Mouse (Mus musculus): Measurements from ENCODE around the gene Myl12a.
"Not testable (repeated sequence)": the region's sequence is repeated elsewhere in the genome, so short reads cannot be mapped to it uniquely, and the experiment has no call there.

Myl12a gene

DNA sequence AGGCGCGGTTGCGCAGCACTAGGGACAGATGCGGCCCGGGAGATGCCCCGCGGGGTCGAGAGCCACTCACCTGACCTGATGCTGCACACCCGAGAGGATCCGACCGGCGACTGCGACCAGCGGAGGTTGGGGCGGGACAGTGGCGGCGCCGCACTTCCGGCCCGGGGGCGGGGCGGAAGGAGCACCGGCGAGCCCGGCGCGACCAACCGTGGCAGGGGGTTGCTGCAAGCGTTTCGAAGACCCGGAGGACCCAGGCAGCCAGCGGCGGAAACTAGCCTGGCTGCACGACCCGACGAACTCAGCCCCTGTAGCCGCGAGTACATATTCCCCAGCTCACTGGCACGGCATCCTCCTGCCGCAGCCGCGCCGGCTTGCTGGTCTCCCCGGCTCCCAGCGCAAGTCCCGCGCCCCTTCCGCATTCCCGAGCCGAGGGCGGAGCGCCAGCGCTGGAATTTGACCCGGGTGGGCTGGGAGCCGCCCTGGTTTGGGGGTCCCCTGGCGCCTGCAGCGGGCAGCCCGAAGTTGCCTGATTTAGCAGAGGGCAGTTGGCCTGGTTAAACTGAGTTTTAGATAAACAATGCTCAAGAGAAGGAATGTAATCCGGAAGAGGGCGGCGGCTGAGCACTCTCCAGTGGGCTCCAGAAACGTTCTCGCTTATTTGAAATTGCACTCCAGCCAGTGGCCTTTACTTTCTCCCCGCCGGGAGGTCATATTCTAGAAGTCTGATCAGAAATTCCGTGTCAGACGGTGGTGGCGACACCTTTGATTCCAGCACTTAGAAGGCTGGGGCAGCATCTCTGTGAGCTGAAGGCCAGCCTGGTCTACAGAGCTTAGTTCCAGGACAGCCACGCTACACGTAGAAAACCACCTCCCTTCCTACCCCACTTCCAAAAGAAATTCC, 12.0 kb downstream of the Myl12a start:
- no peak for DNase-seq (ENCODE audit: extremely low read depth, low read depth)

DNA sequence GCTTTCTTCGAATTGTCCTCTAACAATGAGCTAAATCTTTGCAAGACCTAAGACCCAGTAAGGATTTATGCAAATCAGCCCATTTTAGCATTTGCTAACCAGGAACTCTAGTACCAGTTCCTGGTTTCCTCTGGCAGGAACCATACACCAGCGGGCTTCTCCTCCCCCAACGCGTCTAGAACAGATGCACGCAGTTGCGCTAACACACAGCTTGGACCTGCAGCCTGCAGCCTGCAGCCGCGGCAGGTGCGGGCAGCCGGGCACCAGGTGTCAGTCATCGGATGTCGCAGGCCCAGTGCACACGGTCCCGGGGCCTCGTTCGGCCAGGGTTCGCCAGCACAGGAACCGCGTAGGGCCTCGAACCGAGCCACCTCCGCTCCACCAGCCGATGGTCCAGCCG, 12.7 kb downstream of the Myl12a start:
- peak; percentile 58 for DNase-seq (ENCODE audit: extremely low read depth, low read depth)

DNA sequence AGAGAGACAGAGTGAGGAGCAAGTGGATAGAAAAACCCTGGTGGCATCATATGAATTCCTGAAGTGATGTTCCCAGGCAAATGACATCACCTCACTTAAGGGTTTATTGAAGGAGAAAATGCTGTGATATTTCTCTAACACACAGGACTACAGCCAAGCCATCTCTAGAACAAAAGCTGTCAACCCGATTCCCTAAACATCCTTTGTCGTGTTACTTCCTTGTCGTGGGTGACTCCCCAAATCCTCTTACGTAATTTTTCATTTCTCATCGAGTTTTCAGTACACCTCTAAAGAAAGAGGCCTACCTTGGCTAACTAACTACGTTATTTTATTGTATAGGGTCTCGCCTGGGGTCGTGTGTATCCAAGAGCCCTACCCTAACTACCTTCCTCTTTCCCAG, 13.2 kb downstream of the Myl12a start:
- no peak for DNase-seq (ENCODE audit: extremely low read depth, low read depth)

DNA sequence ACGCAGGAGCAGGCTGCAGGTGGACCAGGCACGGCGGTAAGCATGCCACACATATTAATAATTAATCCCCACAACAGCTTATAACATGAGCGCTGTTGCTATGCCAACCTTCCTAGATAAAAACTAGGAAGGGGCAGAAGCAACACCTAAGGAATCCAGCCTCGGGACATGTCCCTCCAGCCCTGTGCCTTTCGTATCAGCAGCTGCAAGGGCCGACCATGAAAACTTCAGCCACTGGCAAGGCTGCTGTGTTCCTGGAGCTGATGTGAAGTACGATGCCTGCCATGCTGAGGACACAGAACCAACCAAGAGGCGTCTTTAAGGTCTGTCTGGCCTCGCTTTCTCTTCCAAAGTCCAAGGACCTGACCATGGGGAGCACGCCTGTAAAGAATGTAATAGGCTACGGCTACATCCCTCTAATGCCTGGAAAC, 14.3 kb downstream of the Myl12a start:
- no peak for DNase-seq (ENCODE audit: extremely low read depth, low read depth)

DNA sequence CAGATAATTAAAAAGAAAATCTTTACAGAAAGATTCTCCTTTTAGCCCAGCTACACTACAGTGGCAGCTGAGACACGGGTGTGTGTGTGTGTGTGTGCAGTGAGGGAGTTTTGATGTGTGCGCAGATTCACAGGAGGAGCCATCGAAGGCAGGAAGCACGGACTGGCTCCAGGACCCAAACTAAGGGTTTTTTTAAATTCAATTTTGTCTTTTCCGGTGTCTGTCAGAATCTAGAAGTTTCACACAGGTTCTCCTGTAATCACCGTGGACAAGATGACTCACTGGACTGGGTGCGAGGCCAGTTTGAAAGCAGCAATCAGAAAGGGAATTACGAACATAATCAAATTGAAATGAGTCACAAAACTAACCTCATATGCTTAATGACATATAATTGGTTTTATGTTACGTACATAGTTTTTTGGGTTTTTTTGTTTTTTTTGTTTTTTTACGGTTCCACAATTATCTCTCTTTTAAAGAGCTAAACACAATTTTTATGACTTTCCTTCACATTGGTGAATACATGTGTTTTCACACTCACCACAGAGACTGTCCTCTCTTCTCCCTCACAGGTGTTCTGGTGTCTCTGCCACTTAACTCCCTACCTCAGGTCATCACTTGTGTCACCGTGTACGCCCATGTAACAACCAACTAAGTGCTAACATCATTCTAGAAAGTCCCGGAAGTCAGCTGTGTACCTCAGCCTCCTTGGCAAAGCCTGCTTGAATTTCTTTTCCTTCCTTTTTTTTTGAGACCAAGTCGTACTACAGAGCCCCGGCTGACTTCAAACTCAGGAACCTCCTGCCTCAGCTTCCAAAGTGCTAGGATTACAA, 15.6 kb downstream of the Myl12a start:
- DNase-seq (ENCODE audit: extremely low read depth, low read depth) = no peak

DNA sequence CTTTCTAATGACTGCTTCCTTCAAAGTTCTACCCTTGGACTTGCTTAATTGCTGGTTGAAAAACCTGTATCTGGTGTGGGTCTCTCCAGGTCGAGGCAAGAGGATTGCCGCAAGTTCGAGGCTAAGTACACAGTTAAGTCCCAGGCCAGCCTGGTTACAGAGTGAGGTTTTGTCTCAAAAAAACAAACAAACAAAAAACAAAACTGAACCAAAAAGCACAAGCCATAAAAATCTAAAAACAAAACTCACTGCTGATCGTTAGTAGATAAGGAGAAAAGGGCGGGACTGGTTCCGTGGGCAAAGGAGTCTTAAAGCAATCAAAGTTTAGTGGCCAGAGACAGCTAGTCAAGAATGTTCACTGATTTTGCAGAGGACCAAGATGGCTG, 16.3 kb downstream of the Myl12a start:
- DNase-seq (ENCODE audit: extremely low read depth, low read depth) = no peak

DNA sequence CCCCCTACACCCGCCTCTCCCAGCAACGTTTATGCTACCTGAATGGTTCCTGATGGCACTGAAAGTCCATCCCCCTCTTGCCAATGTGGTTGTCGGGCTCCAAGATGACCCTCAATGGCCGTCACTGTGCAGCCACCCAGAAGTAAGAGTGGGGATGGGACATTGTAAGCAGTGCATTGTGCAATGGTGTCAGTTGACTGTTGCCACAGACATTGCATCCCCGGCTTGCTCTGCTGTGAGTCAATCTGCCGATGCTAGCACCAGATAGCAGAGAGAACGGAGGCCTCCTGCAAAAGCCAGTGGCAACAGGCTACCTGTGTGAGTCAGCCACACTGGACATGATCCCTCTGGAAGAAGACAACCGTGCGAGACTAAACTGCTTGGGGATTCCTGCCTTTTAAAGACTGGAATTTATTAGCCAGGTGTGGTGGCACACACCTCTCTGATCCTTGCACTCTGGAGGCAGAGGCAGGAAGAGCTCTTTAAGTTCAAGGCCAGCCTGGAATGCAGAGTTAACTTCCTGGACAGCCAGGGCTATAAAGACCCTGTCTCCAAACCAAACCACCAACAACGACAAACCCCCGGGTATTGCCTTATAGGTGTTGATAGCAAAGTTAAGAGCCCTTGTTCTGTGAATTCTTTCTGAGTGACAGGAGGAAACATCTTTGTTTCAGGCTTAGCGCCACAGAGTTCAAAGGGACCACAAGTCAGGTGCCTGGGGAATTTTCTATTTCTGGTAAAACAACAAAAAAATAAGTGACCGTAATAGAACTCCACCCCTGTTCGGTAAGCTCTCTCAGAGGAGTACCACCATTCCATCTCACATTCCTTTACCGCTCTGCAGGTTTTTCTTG, 16.9 kb downstream of the Myl12a start:
- DNase-seq (ENCODE audit: extremely low read depth, low read depth) = no peak

DNA sequence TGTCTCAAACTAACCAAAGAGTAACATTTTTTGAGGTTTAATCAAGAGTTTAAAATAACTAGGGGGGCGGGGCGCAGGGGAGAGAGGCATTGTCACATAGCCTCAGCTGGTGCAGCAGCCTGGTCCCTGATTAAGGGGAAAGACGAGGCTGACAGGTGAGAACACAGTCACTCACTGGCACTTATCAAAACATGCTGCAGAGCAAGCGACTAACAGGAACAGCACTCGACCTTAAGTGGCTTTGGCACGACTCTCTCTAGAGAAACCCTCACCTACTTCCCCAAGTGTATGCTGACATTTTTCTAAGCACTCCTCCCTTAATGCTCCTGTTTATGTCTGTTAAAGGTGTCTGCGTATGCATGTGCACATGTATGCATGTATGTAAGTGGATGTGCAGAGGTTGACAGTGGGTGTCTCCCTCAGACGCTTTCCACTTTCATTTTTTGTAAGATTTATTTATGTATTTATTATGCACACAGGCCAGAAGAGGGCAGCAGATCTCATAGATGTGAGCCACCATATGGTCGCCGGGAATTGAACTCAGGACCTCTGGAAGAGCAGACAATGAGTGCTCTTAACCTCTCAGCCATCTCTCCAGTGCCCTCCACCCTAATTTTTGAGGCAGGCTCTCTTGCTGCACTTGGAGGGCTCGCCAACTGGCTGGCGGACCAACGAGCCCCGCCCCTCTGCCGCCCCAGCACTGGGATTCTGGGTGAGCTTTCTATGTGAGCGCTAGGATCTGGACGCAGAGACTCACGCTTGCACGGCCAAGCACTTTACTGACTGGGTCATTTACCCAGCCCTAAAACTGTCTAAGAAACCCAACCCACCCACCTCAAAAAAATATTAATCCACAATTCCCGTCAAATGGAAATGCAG, 23.1 kb downstream of the Myl12a start:
- DNase-seq (ENCODE audit: extremely low read depth, low read depth) = no peak

DNA sequence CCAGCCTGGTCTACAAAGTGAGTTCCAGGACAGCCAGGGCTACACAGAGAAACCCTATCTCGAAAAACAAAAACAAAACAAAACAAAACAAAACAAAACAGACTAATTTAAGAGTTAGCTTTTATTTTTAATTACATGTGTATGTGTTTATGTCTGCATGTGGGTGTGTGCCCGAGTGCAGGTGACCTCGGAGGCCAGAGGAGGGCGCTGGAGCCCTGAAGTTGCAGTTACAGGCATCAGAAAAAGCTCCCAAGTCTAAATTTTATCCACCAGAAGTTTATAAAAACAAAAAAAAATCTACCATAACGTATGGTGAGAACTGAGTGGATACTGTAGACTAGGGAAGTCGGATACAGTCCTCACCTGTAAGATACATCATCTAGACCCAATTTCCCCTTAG, 24.9 kb downstream of the Myl12a start:
- no peak for DNase-seq (ENCODE audit: extremely low read depth, low read depth)

DNA sequence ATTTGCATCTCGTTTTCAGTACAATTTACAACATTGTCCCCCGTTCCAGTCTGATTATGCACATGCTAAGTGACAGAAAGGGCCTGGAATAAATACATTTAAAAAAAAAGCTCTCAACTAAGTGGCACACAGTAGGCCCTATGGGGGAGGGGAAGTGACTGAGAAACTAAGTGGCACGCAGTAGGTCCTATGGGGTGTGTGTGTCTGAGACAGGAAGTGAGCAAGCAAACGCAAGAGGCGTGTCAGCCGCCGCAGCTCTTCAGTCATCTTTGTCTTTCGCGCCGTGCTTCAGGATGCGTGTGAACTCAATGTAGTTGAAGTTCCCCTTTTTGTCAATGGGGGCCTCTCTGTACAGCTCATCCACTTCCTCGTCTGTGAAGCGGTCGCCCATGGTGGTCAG, 28.6 kb downstream of the Myl12a start:
- DNase-seq (ENCODE audit: extremely low read depth, low read depth) = not testable (repeated sequence)

DNA sequence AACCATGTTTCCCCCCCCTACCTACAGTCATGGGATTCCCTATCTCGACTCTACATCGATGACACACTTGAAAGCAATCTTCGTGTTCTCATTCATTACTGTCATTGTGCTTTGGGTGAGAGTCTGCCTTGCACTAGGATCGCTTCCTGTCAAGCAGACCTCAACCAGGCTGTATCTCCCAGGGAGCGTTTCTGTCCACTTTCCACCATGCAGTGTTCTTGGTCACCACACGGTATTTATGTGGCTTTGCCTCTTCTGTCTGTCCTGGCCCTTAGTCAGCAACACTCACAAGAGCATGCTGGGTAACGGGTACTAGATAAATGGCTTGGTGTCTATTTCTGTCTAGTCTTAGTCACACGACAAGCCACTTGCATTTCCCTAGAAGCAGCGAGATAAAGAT, 29.3 kb downstream of the Myl12a start:
- DNase-seq (ENCODE audit: extremely low read depth, low read depth) = no peak

DNA sequence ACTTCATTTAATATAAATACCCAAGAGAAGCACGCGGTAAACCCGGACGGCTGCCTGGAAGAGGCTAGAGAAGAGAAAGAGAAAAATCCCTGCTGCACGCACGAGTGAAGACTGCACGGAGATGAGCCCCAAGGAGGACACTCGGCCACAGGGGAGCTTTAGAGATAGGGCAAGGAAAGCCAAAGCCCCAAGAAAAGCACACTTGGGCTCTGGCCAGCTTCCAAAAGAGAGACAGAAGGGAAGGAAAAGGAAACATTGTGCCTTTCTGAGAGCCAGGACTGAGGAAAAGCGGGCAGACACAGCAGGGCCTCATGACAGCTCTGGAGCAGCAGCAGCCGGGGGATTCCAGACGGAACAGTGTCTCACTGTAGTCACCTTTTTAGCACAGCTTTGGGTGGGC, 31.5 kb downstream of the Myl12a start:
- DNase-seq (ENCODE audit: extremely low read depth, low read depth) = no peak

DNA sequence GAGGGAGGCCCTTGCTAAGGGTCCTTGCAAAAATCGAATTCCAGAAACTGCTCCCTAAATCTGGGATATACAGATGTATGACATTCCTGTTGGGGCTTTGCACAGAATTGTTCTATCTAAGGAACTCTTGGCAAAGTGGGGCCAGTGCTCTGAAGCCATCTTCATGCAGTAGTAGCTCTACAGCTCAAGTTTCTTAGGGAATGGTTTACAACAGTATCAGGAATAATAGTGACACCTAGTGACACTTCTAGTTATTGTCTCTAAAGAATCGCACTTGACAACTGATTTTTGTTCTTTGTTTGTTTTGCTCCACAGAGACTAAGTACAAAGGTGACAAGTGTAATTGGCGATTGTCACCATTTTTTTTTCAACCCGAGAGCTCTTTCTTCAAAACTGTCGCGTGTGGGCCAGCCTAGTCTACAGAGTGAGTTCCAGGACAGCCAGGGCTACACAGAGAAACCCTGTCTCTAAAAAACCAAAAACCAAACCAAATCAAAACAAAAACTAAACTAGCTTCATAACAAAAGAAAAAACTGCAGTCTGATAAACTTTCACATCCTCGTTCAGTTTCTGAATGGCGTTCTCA, 34.0 kb downstream of the Myl12a start:
- peak; percentile 49 for DNase-seq (ENCODE audit: extremely low read depth, low read depth)

DNA sequence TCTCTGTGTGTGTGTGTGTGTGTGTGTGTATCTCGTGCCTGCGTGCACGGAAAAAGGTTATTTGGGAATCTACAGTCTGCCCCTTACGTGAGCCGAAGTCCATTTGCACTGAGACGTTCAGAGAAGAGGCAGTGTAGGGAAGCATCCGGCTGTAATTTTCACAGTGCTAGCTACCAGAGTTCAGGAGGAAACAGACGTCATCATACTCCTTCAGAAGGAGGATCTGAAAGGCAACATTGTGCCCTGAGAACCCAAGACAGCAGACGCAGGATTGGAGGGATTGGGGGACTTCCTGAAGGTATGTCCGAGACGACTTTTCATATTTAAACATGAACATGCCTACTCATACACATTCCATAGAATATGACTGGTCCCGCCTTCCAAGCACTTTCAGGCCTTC, 35.0 kb downstream of the Myl12a start:
- DNase-seq (ENCODE audit: extremely low read depth, low read depth) = no peak

DNA sequence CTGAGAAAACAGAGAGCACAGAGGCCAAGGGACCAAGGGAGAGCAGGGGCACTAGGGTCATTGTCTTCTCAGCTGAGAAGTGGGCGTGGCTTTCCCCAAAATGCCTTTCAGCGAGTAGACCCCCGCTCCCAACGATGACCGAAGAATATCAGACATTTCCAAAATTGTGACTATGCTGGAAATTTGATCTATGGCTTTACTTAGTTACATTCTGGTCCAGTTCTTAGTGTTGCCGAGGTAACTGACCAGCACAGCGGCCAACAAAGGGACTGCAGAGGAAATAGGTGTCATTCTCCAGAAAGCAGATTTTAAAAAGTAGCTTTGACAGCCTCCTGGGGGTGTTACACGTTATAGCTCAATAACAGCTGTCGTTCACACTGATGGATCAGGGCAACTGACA, 35.5 kb downstream of the Myl12a start:
- no peak for DNase-seq (ENCODE audit: extremely low read depth, low read depth)

DNA sequence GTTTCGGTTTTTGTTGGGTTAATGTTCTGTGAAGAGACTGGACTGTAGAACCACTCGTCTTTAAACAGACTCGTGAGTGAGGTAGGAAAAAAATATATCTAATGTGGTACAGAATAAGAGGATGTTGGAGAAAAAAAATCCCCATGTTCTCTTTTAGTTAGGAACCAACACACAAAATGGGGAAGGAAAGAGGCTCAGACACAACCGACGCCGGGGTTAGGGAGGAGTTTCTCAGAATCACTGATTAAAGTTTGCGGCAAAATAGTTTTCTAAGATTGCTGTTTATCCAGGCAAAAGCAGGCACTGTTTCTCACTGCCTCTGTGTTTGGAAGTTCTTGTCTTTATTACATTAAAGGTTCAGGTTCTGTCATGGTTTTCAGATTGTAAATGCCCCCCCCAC, 36.6 kb downstream of the Myl12a start:
- peak; percentile 59 for DNase-seq (ENCODE audit: extremely low read depth, low read depth)

DNA sequence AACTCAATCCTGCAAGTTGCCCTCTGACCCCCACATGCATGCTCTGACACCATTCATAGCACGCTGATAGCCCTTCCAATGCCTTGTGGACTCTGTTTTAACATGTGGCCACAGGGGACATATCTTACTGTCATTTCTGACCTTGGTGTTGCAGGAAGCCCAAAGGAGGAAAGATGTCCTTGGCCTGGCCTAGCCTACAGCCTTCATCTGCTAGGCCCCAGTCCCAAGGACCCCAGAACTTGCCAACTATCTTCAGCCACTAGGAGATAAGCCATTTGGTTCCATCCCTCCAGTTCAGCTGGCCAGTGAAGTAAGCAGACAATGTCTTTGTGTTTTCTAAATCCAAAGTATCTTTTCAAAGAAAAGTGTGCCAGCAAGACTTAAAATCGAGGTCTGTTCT, 37.4 kb downstream of the Myl12a start:
- no peak for DNase-seq (ENCODE audit: extremely low read depth, low read depth)

DNA sequence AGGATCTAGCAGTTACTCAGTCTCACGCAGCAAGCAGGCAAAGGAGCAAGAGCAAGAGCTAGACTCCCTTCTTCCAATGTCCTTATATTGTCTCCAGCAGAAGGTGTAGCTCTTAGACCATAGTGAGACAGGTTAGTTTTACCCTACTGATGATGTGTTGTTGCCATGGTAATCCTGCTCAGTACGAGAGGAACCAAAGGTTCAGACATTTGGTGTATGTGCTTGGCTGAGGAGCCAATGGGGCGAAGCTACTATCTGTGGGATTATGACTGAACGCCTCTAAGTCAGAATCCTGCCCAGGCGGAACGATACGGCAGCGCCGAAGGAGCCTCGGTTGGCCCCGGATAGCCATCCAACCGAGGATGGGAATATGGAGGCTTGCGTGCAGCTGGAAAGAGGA, 39.1 kb downstream of the Myl12a start:
- DNase-seq (ENCODE audit: extremely low read depth, low read depth) = peak; percentile 45

DNA sequence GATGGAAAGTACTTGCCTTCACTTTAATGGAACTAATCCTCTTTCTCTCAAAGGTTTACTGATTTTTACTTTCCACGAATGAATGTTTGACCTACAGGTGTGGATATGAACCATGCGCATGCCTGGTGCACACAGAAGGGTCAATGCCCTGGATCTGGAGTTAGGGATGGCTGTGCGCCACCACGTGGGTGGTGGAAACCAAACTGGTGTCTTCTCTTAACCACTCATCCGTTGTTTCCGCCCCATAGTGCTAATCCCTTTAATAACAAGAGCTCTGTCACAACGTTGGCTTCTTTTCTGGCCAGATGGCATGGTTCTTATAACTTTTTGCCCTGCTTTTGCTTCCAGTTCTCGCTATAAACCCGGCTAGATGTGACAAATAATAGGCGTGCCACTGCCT, 51.4 kb downstream of the Myl12a start:
- no peak for DNase-seq (ENCODE audit: extremely low read depth, low read depth)

DNA sequence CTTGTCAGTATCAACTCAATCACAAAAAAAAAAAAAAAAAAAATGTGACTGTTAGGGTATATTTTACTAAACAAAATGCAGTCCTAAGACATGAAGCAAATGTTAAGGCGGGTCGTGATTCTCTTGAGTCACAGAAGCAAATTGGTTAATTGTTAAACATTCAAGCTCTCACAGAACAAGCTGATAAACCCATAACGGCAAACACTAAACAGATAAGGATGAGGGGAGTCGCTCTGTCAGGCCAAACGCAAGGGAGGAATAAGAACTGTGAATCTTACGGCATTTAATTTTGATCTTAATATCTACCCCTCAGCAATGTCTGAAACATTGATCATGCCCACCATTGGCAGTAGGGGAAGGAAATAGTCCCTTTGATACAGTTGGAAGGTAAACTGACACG, 53.5 kb downstream of the Myl12a start:
- no peak for DNase-seq (ENCODE audit: extremely low read depth, low read depth)
